Mouse (Mus musculus): ENCODE measurements around the gene Fam189a1. TPM values are rescaled to one million over a fixed set of nuclear protein-coding genes. Genes with fewer than 3 reads are reported as not detected.

The Fam189a1 gene
- polyA plus RNA-seq, 1 experiment from 2014 or later, result 3.6 TPM

GRCm38 (mm10) chr7:64743610-64744009, 412.8 kb downstream of the Fam189a1 start:
- DNase-seq (ENCODE audit: low spot score), result no peak
- H3K36me3 ChIP-seq (ENCODE audit: control insufficient read depth, insufficient read depth, low read length), result no peaks in the 10 kb centered on the region
- no peak for ATAC-seq (ENCODE audit: low read depth)
- no peaks in the 10 kb centered on the region for H3K27me3 ChIP-seq (replicated peaks; ENCODE audit: control insufficient read depth, insufficient read depth, low read length)
- H3K4me1 ChIP-seq (ENCODE audit: control insufficient read depth, insufficient read depth, low read length), result no peaks in the 10 kb centered on the region
- H3K4me2 ChIP-seq (ENCODE audit: low read depth, low read length), result no peak overlapping the region
- no peak overlapping the region for H3K9ac ChIP-seq (ENCODE audit: low read depth, low read length)
- H3K4me3 ChIP-seq (ENCODE audit: low read depth, low read length), result no peak overlapping the region
- H3K27ac ChIP-seq (replicated peaks; ENCODE audit: low read depth, low read length), result no peak overlapping the region
- WGBS, result 80% methylated on average over 7 of the region's 7 CpGs
- no peaks in the 10 kb centered on the region for H3K9me3 ChIP-seq (ENCODE audit: control insufficient read depth, low read length)

- peak; percentile 83 for DNase-seq (ENCODE audit: low spot score)
- no peaks in the 10 kb centered on the region for H3K4me1 ChIP-seq (ENCODE audit: control insufficient read depth, insufficient read depth, low read length)
- H3K4me2 ChIP-seq (ENCODE audit: low read depth, low read length), result no peak overlapping the region
- no peak overlapping the region for H3K9ac ChIP-seq (ENCODE audit: low read depth, low read length)
- H3K9me3 ChIP-seq (ENCODE audit: control insufficient read depth, low read length), result no peaks in the 10 kb centered on the region
- ATAC-seq (ENCODE audit: low read depth), result peak; percentile 86
- no peak overlapping the region for H3K27ac ChIP-seq (replicated peaks; ENCODE audit: low read depth, low read length)
- no peak overlapping the region for H3K4me3 ChIP-seq (ENCODE audit: low read depth, low read length)
- no peaks in the 10 kb centered on the region for H3K27me3 ChIP-seq (replicated peaks; ENCODE audit: control insufficient read depth, insufficient read depth, low read length)
- H3K36me3 ChIP-seq (ENCODE audit: control insufficient read depth, insufficient read depth, low read length), result no peaks in the 10 kb centered on the region
- 38% methylated on average over 8 of the region's 8 CpGs for WGBS
Measured at GRCm38 (mm10) chr7:64741333-64742307, 414.8 kb downstream of the Fam189a1 start.

- DNase-seq (ENCODE audit: low spot score), result no peak
- Histone ChIP-seq H3K9me3 (ENCODE audit: control insufficient read depth, low read length) (no peaks in the 10 kb centered on the region), H3K27ac (replicated peaks; ENCODE audit: low read depth, low read length) (no peak overlapping the region), H3K36me3 (ENCODE audit: control insufficient read depth, insufficient read depth, low read length) (no peaks in the 10 kb centered on the region), H3K27me3 (replicated peaks; ENCODE audit: control insufficient read depth, insufficient read depth, low read length) (no peaks in the 10 kb centered on the region), H3K4me3 (ENCODE audit: low read depth, low read length) (no peak overlapping the region), H3K4me2 (ENCODE audit: low read depth, low read length) (no peak overlapping the region), H3K9ac (ENCODE audit: low read depth, low read length) (no peak overlapping the region), H3K4me1 (ENCODE audit: control insufficient read depth, insufficient read depth, low read length) (no peaks in the 10 kb centered on the region)
- WGBS, result 67% methylated on average over 11 of the region's 11 CpGs
- ATAC-seq (ENCODE audit: low read depth), result no peak
Measured at GRCm38 (mm10) chr7:64739131-64739530, 417.2 kb downstream of the Fam189a1 start.

GRCm38 (mm10) chr7:64729785-64730184, 426.6 kb downstream of the Fam189a1 start:
- no peak for ATAC-seq (ENCODE audit: low read depth)
- H3K9me3 ChIP-seq (ENCODE audit: control insufficient read depth, low read length), result no peaks in the 10 kb centered on the region
- WGBS, result 24% methylated on average over 7 of the region's 7 CpGs

GRCm38 (mm10) chr7:64728816-64729215, 427.6 kb downstream of the Fam189a1 start:
- Histone ChIP-seq H3K9me3 (ENCODE audit: control insufficient read depth, low read length) (no peaks in the 10 kb centered on the region), H3K4me3 (ENCODE audit: low read depth, low read length) (no peak overlapping the region), H3K27ac (replicated peaks; ENCODE audit: low read depth, low read length) (no peak overlapping the region), H3K9ac (ENCODE audit: low read depth, low read length) (no peak overlapping the region), H3K4me1 (ENCODE audit: control insufficient read depth, insufficient read depth, low read length) (no peaks in the 10 kb centered on the region), H3K27me3 (replicated peaks; ENCODE audit: control insufficient read depth, insufficient read depth, low read length) (no peaks in the 10 kb centered on the region), H3K4me2 (ENCODE audit: low read depth, low read length) (no peak overlapping the region), H3K36me3 (ENCODE audit: control insufficient read depth, insufficient read depth, low read length) (no peaks in the 10 kb centered on the region)
- WGBS, result 65% methylated on average over 3 of the region's 3 CpGs
- ATAC-seq (ENCODE audit: low read depth) (no peak), DNase-seq (ENCODE audit: low spot score) (no peak)

More at GRCm38 (mm10) chr7:64729785-64730184, 426.6 kb downstream of the Fam189a1 start:
- Histone ChIP-seq H3K36me3 (ENCODE audit: control insufficient read depth, insufficient read depth, low read length) (no peaks in the 10 kb centered on the region), H3K27ac (replicated peaks; ENCODE audit: low read depth, low read length) (no peak overlapping the region), H3K27me3 (replicated peaks; ENCODE audit: control insufficient read depth, insufficient read depth, low read length) (no peaks in the 10 kb centered on the region), H3K4me1 (ENCODE audit: control insufficient read depth, insufficient read depth, low read length) (no peaks in the 10 kb centered on the region), H3K4me3 (ENCODE audit: low read depth, low read length) (no peak overlapping the region), H3K9ac (ENCODE audit: low read depth, low read length) (no peak overlapping the region), H3K4me2 (ENCODE audit: low read depth, low read length) (no peak overlapping the region)
- DNase-seq (ENCODE audit: low spot score), result peak; percentile 74

- Histone ChIP-seq H3K9ac (ENCODE audit: low read depth, low read length) (no peak overlapping the region), H3K4me3 (ENCODE audit: low read depth, low read length) (no peak overlapping the region), H3K27ac (replicated peaks; ENCODE audit: low read depth, low read length) (no peak overlapping the region), H3K9me3 (ENCODE audit: control insufficient read depth, low read length) (no peaks in the 10 kb centered on the region), H3K27me3 (replicated peaks; ENCODE audit: control insufficient read depth, insufficient read depth, low read length) (no peaks in the 10 kb centered on the region), H3K4me2 (ENCODE audit: low read depth, low read length) (no peak overlapping the region), H3K36me3 (ENCODE audit: control insufficient read depth, insufficient read depth, low read length) (no peaks in the 10 kb centered on the region), H3K4me1 (ENCODE audit: control insufficient read depth, insufficient read depth, low read length) (no peaks in the 10 kb centered on the region)
- WGBS, result 85% methylated on average over 5 of the region's 5 CpGs
- DNase-seq (ENCODE audit: low spot score), result no peak
- ATAC-seq (ENCODE audit: low read depth), result no peak
Measured at GRCm38 (mm10) chr7:64728181-64728591, 428.2 kb downstream of the Fam189a1 start.

GRCm38 (mm10) chr7:64725967-64726695, 430.2 kb downstream of the Fam189a1 start:
- ATAC-seq (ENCODE audit: low read depth), result 0 out of 2 replicates have a peak, but pooled peaks have one; percentile 45
- Histone ChIP-seq H3K4me1 (ENCODE audit: control insufficient read depth, insufficient read depth, low read length) (no peaks in the 10 kb centered on the region), H3K36me3 (ENCODE audit: control insufficient read depth, insufficient read depth, low read length) (no peaks in the 10 kb centered on the region), H3K9me3 (ENCODE audit: control insufficient read depth, low read length) (no peaks in the 10 kb centered on the region), H3K4me3 (ENCODE audit: low read depth, low read length) (no peak overlapping the region), H3K9ac (ENCODE audit: low read depth, low read length) (no peak overlapping the region), H3K4me2 (ENCODE audit: low read depth, low read length) (no peak overlapping the region), H3K27me3 (replicated peaks; ENCODE audit: control insufficient read depth, insufficient read depth, low read length) (no peaks in the 10 kb centered on the region), H3K27ac (replicated peaks; ENCODE audit: low read depth, low read length) (no peak overlapping the region)
- WGBS, result 62% methylated on average over 6 of the region's 6 CpGs
- peak; percentile 22 for DNase-seq (ENCODE audit: low spot score)

- Histone ChIP-seq H3K36me3 (ENCODE audit: control insufficient read depth, insufficient read depth, low read length) (no peaks in the 10 kb centered on the region), H3K9me3 (ENCODE audit: control insufficient read depth, low read length) (no peaks in the 10 kb centered on the region), H3K4me2 (ENCODE audit: low read depth, low read length) (no peak overlapping the region), H3K4me3 (ENCODE audit: low read depth, low read length) (no peak overlapping the region), H3K27me3 (replicated peaks; ENCODE audit: control insufficient read depth, insufficient read depth, low read length) (no peaks in the 10 kb centered on the region), H3K27ac (replicated peaks; ENCODE audit: low read depth, low read length) (no peak overlapping the region), H3K4me1 (ENCODE audit: control insufficient read depth, insufficient read depth, low read length) (no peaks in the 10 kb centered on the region), H3K9ac (ENCODE audit: low read depth, low read length) (no peak overlapping the region)
- ATAC-seq (ENCODE audit: low read depth), result no peak
- 87% methylated on average over 1 of the region's 1 CpGs for whole genome bisulfite sequencing
- DNase-seq (ENCODE audit: low spot score), result no peak
Measured at GRCm38 (mm10) chr7:64724409-64724808, 432.0 kb downstream of the Fam189a1 start.
